Mouse (Mus musculus) E14TG2a.4 (cell line): ENCODE results near the gene Plgrkt.
"Not testable (repeated sequence)": the region's sequence is repeated elsewhere in the genome, so short reads cannot be mapped to it uniquely, and the experiment has no call there.

Experiments used
- H3K27me3 ChIP-seq: 2 replicates; pipeline ENCODE4 v1.6.1; 2014; ENCODE audit warnings: low read length, control low read depth; ENCODE audit not compliant: insufficient read depth
- H3K36me3 ChIP-seq: 2 replicates; pipeline ENCODE4 v1.6.1; 2014; ENCODE audit warnings: low read length, control low read depth; ENCODE audit not compliant: insufficient read depth
- H3K4me1 ChIP-seq: replicated peaks from 2 replicates; pipeline ENCODE4 v1.6.1; 2014; ENCODE audit warnings: low read depth, low read length, control low read depth
- H3K4me3 ChIP-seq: replicated peaks from 2 replicates; pipeline ENCODE4 v1.5.1; 2014; ENCODE audit warnings: mild to moderate bottlenecking, low read length
- H3K9me3 ChIP-seq: 2 replicates; pipeline ENCODE4 v1.6.1; 2014; ENCODE audit warnings: low read length, control low read depth
- CTCF ChIP-seq: conservative IDR thresholded peaks from 2 replicates; pipeline ENCODE4 v1.5.1; 2014; ENCODE audit warnings: low read length
- NANOG ChIP-seq: IDR thresholded peaks from 2 replicates; pipeline ENCODE4 v1.6.1; 2014; ENCODE audit warnings: borderline replicate concordance, low read length, mixed read lengths
- POU5F1 ChIP-seq: IDR thresholded peaks from 2 replicates; pipeline ENCODE4 v1.6.1; 2014; ENCODE audit warnings: low read length, borderline replicate concordance

The Plgrkt gene

GRCm38 (mm10) chr19:29366969-29367622 lies at the start of gene Plgrkt, which contains the start of gene Cd274:
Gene Plgrkt, minus strand, starts transcription at chr19:29367390.
Gene Cd274, plus strand, starts transcription at chr19:29367455.
- H3K4me1 ChIP-seq: peaks cover 27% of the 10 kb centered on the region
- H3K9me3 ChIP-seq: no peaks in the 10 kb centered on the region
- H3K4me3 ChIP-seq: peak within 1 kb of the TSS; percentile 43
- peaks cover 23% of the 10 kb centered on the region for H3K27me3 ChIP-seq
- TF ChIP-seq CTCF: no peak
- TF ChIP-seq NANOG: no peak
- no peak for TF ChIP-seq POU5F1
- no peaks in the 10 kb centered on the region for H3K36me3 ChIP-seq

- no peak for TF ChIP-seq NANOG
- no peak for TF ChIP-seq POU5F1
- TF ChIP-seq CTCF: no peak
- H3K4me3 ChIP-seq: no peak overlapping the region
Measured at GRCm38 (mm10) chr19:29416393-29416902, 49.3 kb upstream of the Plgrkt start.

GRCm38 (mm10) chr19:29414917-29415316 lies 47.7 kb upstream of the Plgrkt start:
- not testable (repeated sequence) for H3K4me3 ChIP-seq, H3K4me1 ChIP-seq, H3K36me3 ChIP-seq, H3K9me3 ChIP-seq, H3K27me3 ChIP-seq

More at GRCm38 (mm10) chr19:29416393-29416902, 49.3 kb upstream of the Plgrkt start:
- Histone ChIP-seq H3K27me3 (no peaks in the 10 kb centered on the region), H3K4me1 (no peaks in the 10 kb centered on the region), H3K9me3 (no peaks in the 10 kb centered on the region), H3K36me3 (no peaks in the 10 kb centered on the region)

- TF ChIP-seq NANOG (peak; percentile 45; the same call in 1 of the 2 replicates), POU5F1 (no peak), CTCF (no peak)
- no peaks in the 10 kb centered on the region for H3K36me3 ChIP-seq
Measured at GRCm38 (mm10) chr19:29414513-29414912, 47.3 kb upstream of the Plgrkt start.

GRCm38 (mm10) chr19:29412476-29413420 lies 45.6 kb upstream of the Plgrkt start:
- no peaks in the 10 kb centered on the region for H3K36me3 ChIP-seq
- H3K4me3 ChIP-seq: no peak overlapping the region
- no peak for TF ChIP-seq NANOG
- no peak for TF ChIP-seq POU5F1
- TF ChIP-seq CTCF: no peak
- no peaks in the 10 kb centered on the region for H3K27me3 ChIP-seq
- no peaks in the 10 kb centered on the region for H3K4me1 ChIP-seq
- no peaks in the 10 kb centered on the region for H3K9me3 ChIP-seq

More at GRCm38 (mm10) chr19:29414513-29414912, 47.3 kb upstream of the Plgrkt start:
- Histone ChIP-seq H3K9me3 (no peaks in the 10 kb centered on the region), H3K27me3 (no peaks in the 10 kb centered on the region), H3K4me1 (no peaks in the 10 kb centered on the region), H3K4me3 (no peak overlapping the region)

- Histone ChIP-seq H3K9me3 (no peaks in the 10 kb centered on the region), H3K4me1 (no peaks in the 10 kb centered on the region), H3K4me3 (no peak within 1 kb of the TSS), H3K27me3 (no peaks in the 10 kb centered on the region), H3K36me3 (no peaks in the 10 kb centered on the region)
- TF ChIP-seq POU5F1: no peak
- TF ChIP-seq NANOG: no peak
- TF ChIP-seq CTCF: no peak
Measured at GRCm38 (mm10) chr19:29410619-29411018, 43.4 kb upstream of the Plgrkt start, which contains the start of gene Pdcd1lg2. Gene Pdcd1lg2, plus strand, starts transcription at chr19:29410919.

- no peak overlapping the region for H3K4me3 ChIP-seq
- H3K36me3 ChIP-seq: no peaks in the 10 kb centered on the region
- H3K27me3 ChIP-seq: no peaks in the 10 kb centered on the region
- TF ChIP-seq POU5F1: no peak
- no peak for TF ChIP-seq CTCF
- no peak for TF ChIP-seq NANOG
- H3K9me3 ChIP-seq: no peaks in the 10 kb centered on the region
- no peaks in the 10 kb centered on the region for H3K4me1 ChIP-seq
Measured at GRCm38 (mm10) chr19:29406042-29407017, 39.1 kb upstream of the Plgrkt start.

GRCm38 (mm10) chr19:29405388-29405787 lies 38.2 kb upstream of the Plgrkt start:
- H3K4me3 ChIP-seq: no peak overlapping the region
- H3K9me3 ChIP-seq: no peaks in the 10 kb centered on the region
- TF ChIP-seq CTCF (no peak), NANOG (no peak), POU5F1 (no peak)
- H3K4me1 ChIP-seq: no peaks in the 10 kb centered on the region
- H3K36me3 ChIP-seq: no peaks in the 10 kb centered on the region
- H3K27me3 ChIP-seq: no peaks in the 10 kb centered on the region
